In genomic region chr6:89042478-89043239, GRCm38 (mm10) we compare ENCODE assay signal across 10 mouse cellular contexts.
DNase-seq lines count a peak whose midpoint lies in the region; ATAC-seq and TF ChIP-seq lines count a peak whose summit lies in the region.
"Had no signal": no experiment of that assay in that cellular context is flagged by ENCODE, and none has a peak within 500 bp of the region (broad histone marks: within the 10 kb centered on the region; RNA-seq: fewer than 3 reads in every experiment).

No protein-coding gene starts in this region.

- TF ChIP-seq CTCF in layer of hippocampus, adult 2 months (conservative IDR thresholded peaks at IDR 0.05) = no peak
- no peak for TF ChIP-seq CTCF in bone marrow, adult 2 months (IDR thresholded peaks at IDR 0.05; ENCODE audit: control insufficient read depth, insufficient read depth, low read length)

- no peaks in the 10 kb centered on the region for H3K27me3 ChIP-seq in stomach, embryonic 16.5 days (ENCODE audit: control insufficient read depth, insufficient read depth, low read length)
- peaks cover 31% of the 10 kb centered on the region for H3K27me3 ChIP-seq in forebrain, embryonic 13.5 days

- TF ChIP-seq POLR2A in bone marrow, adult 2 months (IDR thresholded peaks at IDR 0.05; ENCODE audit: borderline replicate concordance, control insufficient read depth, low read depth, low read length) = no peak

- 14% methylated on average over 24 of the region's 24 CpGs for WGBS in bone marrow, adult 2 months
- WGBS in stomach, embryonic 16.5 days = 22% methylated on average over 24 of the region's 24 CpGs
- 74% methylated on average over 24 of the region's 24 CpGs for WGBS in forebrain, embryonic 13.5 days

- no peak overlapping the region for H3K4me3 ChIP-seq in layer of hippocampus, adult 2 months
- H3K4me3 ChIP-seq in bone marrow, adult 2 months (replicated peaks; ENCODE audit: control insufficient read depth, low read depth, low read length) = no peak overlapping the region
- H3K4me3 ChIP-seq in stomach, embryonic 16.5 days (replicated peaks; ENCODE audit: low read length) = no peak overlapping the region
- H3K4me3 ChIP-seq in forebrain, embryonic 13.5 days = no peak overlapping the region
- H3K4me3 ChIP-seq: left cerebral cortex, adult 2 months; myocyte had no signal

- H3K4me2 ChIP-seq in stomach, embryonic 16.5 days (ENCODE audit: low read depth, low read length) = no peak overlapping the region
- no peak overlapping the region for H3K4me2 ChIP-seq in forebrain, embryonic 13.5 days

- intact Hi-C loops in left cerebral cortex, postnatal 25 days (cut with DNase I) = loop anchor here (10.0 kb wide), 1 partner anchor 592 kb away; no protein-coding TSS in a partner anchor

- no peak overlapping the region for H3K9ac ChIP-seq in stomach, embryonic 16.5 days (ENCODE audit: low read length)
- no peak overlapping the region for H3K9ac ChIP-seq in forebrain, embryonic 13.5 days

- H3K27ac ChIP-seq in layer of hippocampus, adult 2 months = no peak overlapping the region
- peak overlapping the region; percentile 42; the same call in 1 of the 2 replicates for H3K27ac ChIP-seq in bone marrow, adult 2 months (ENCODE audit: control insufficient read depth, insufficient read depth, low read depth, low read length, poor library complexity)
- no peak overlapping the region for H3K27ac ChIP-seq in stomach, embryonic 16.5 days (ENCODE audit: low read length)
- no peak overlapping the region for H3K27ac ChIP-seq in forebrain, embryonic 13.5 days
- H3K27ac ChIP-seq: left cerebral cortex, adult 2 months had no signal

- no peaks in the 10 kb centered on the region for H3K36me3 ChIP-seq in stomach, embryonic 16.5 days (ENCODE audit: control insufficient read depth, insufficient read depth, low read length)
- no peaks in the 10 kb centered on the region for H3K36me3 ChIP-seq in forebrain, embryonic 13.5 days (ENCODE audit: poor library complexity, severe bottlenecking)

- no peaks in the 10 kb centered on the region for H3K9me3 ChIP-seq in stomach, embryonic 16.5 days (replicated peaks; ENCODE audit: control insufficient read depth, low read length)
- no peaks in the 10 kb centered on the region for H3K9me3 ChIP-seq in forebrain, embryonic 13.5 days (replicated peaks)

- ATAC-seq in stomach, embryonic 16.5 days (ENCODE audit: insufficient read depth, low FRiP score) = 0 out of 2 replicates have a peak, but pooled peaks have one; percentile 36
- ATAC-seq in forebrain, embryonic 13.5 days = no peak; the same call in 1 of the 2 replicates

- peaks cover 5% of the 10 kb centered on the region for H3K4me1 ChIP-seq in bone marrow, adult 2 months (ENCODE audit: control insufficient read depth, insufficient read depth, low read length)
- H3K4me1 ChIP-seq in stomach, embryonic 16.5 days (ENCODE audit: control insufficient read depth, insufficient read depth, low read length) = no peaks in the 10 kb centered on the region
- no peaks in the 10 kb centered on the region for H3K4me1 ChIP-seq in forebrain, embryonic 13.5 days

- DNase-seq in layer of hippocampus, adult 2 months (ENCODE audit: low spot score in 2 of 2) = peak; percentile 44 to 47
- DNase-seq in layer of hippocampus, adult 9-10 months (ENCODE audit: low spot score) = no peak
- DNase-seq in left cerebral cortex, postnatal 25 days (ENCODE audit: low spot score in 2 of 2) = peak; percentile 29 to 44
- no peak for DNase-seq in liver
- DNase-seq in kidney, adult 8-10 months = no peak

Comparison
In these comparisons a context has a peak if more than half of its experiments do, and no peak if none do; other contexts are left out.
1. DNase-seq: peak in layer of hippocampus, adult 2 months (2 of 2) and left cerebral cortex, postnatal 25 days (2 of 2); none in layer of hippocampus, adult 9-10 months (single experiment), liver (single experiment) and kidney, adult 8-10 months (0 of 2).